Mouse (Mus musculus): ENCODE measurements around the gene Fzd5. TPM values are rescaled to one million over a fixed set of nuclear protein-coding genes. Genes with fewer than 3 reads are reported as not detected.

Gene Fzd5
- 0.97 and 1.3 TPM in 2 replicates for polyA plus RNA-seq (2012; rRNA removed)

- peak in 1 of 2 experiments; percentile 69 for DNase-seq (ENCODE audit: extremely low spot score in 1 of 2, low spot score in 1 of 2)
These were observed at the start of gene Fzd5 for GRCm38 (mm10) chr1:64737502-64738179. TSS of gene Fzd5 (minus strand) at chr1:64737751.

- no peak for DNase-seq (ENCODE audit: extremely low spot score in 1 of 2, low spot score in 1 of 2)
These were observed 42.3 kb upstream of the Fzd5 start for GRCm38 (mm10) chr1:64779863-64780262.

GRCm38 (mm10) chr1:64779415-64779814, 41.9 kb upstream of the Fzd5 start:
- no peak for DNase-seq (ENCODE audit: extremely low spot score in 1 of 2, low spot score in 1 of 2)

GRCm38 (mm10) chr1:64773305-64773704, 35.8 kb upstream of the Fzd5 start:
- DNase-seq (ENCODE audit: extremely low spot score in 1 of 2, low spot score in 1 of 2), result no peak

GRCm38 (mm10) chr1:64770169-64770568, 32.6 kb upstream of the Fzd5 start:
- no peak for DNase-seq (ENCODE audit: extremely low spot score in 1 of 2, low spot score in 1 of 2)

GRCm38 (mm10) chr1:64761646-64762045, 24.1 kb upstream of the Fzd5 start:
- no peak for DNase-seq (ENCODE audit: extremely low spot score in 1 of 2, low spot score in 1 of 2)

GRCm38 (mm10) chr1:64757766-64758165, 20.2 kb upstream of the Fzd5 start:
- DNase-seq (ENCODE audit: extremely low spot score in 1 of 2, low spot score in 1 of 2), result no peak

- DNase-seq (ENCODE audit: extremely low spot score in 1 of 2, low spot score in 1 of 2), result no peak
These were observed 19.7 kb upstream of the Fzd5 start for GRCm38 (mm10) chr1:64757254-64757653.

GRCm38 (mm10) chr1:64756640-64757030, 19.1 kb upstream of the Fzd5 start:
- no peak for DNase-seq (ENCODE audit: extremely low spot score in 1 of 2, low spot score in 1 of 2)

- no peak for DNase-seq (ENCODE audit: extremely low spot score in 1 of 2, low spot score in 1 of 2)
These were observed 18.6 kb upstream of the Fzd5 start for GRCm38 (mm10) chr1:64755971-64756639.

- DNase-seq (ENCODE audit: extremely low spot score in 1 of 2, low spot score in 1 of 2), result no peak
These were observed 17.1 kb upstream of the Fzd5 start for GRCm38 (mm10) chr1:64754658-64755057.

- DNase-seq (ENCODE audit: extremely low spot score in 1 of 2, low spot score in 1 of 2), result no peak
These were observed 16.1 kb upstream of the Fzd5 start for GRCm38 (mm10) chr1:64753668-64754067.

- DNase-seq (ENCODE audit: extremely low spot score in 1 of 2, low spot score in 1 of 2), result no peak
These were observed 15.6 kb upstream of the Fzd5 start for GRCm38 (mm10) chr1:64753109-64753508.

- no peak for DNase-seq (ENCODE audit: extremely low spot score in 1 of 2, low spot score in 1 of 2)
These were observed 7.1 kb upstream of the Fzd5 start for GRCm38 (mm10) chr1:64744616-64745015.

GRCm38 (mm10) chr1:64742741-64743408, 5.3 kb upstream of the Fzd5 start:
- DNase-seq (ENCODE audit: extremely low spot score in 1 of 2, low spot score in 1 of 2), result no peak

GRCm38 (mm10) chr1:64738661-64739082, 1.1 kb upstream of the Fzd5 start:
- DNase-seq (ENCODE audit: extremely low spot score in 1 of 2, low spot score in 1 of 2), result no peak

- no peak for DNase-seq (ENCODE audit: extremely low spot score in 1 of 2, low spot score in 1 of 2)
These were observed 617 bp upstream of the Fzd5 start for GRCm38 (mm10) chr1:64738180-64738555.

- DNase-seq (ENCODE audit: extremely low spot score in 1 of 2, low spot score in 1 of 2), result no peak
These were observed 660 bp downstream of the Fzd5 start for GRCm38 (mm10) chr1:64736681-64737501.

GRCm38 (mm10) chr1:64735781-64736680, 1.5 kb downstream of the Fzd5 start:
- no peak for DNase-seq (ENCODE audit: extremely low spot score in 1 of 2, low spot score in 1 of 2)
